Mouse (Mus musculus) small intestine, adult 2 months (tissue): ENCODE data around the gene Rnase9.

ENCODE experiments used
- CTCF ChIP-seq: fragments of 200-500 bp; IDR thresholded peaks from 2 replicates; pipeline ENCODE4 v1.5.1; 2012; ENCODE audit warnings: low read depth, mild to moderate bottlenecking, control low read depth, inconsistent platforms, low read length, moderate library complexity, mixed read lengths; ENCODE audit not compliant: insufficient replicate concordance, insufficient read length; ENCODE audit errors: extremely low read depth
- POLR2A ChIP-seq: fragments of 200-500 bp; IDR thresholded peaks from 2 replicates; pipeline ENCODE4 v1.6.1; 2012; ENCODE audit warnings: low read depth, mild to moderate bottlenecking, control low read depth, inconsistent platforms, low read length, moderate library complexity

DNA sequence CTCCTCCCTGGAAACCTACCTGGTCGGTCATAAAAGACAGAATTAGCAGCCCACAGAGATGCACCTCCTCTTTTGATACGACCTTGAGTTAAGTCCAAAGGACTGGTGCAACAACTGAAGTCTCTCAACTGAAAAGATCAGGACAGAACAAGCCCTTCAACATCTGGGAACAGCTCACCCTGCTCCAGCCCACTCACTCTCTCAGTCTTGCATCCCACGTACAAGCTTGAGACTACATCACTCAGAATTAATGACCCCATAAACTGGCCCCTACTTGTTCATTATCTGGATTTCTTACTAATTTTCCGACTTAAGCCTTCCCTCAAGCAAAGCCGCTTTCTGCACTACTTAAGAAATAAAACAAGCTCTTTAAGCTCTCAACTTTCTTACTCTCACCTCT is 11.5 kb upstream of the Rnase9 start:
- TF ChIP-seq CTCF (no peak), POLR2A (no peak)
